Mouse (Mus musculus) layer of hippocampus, postnatal 36 days (tissue): ENCODE data around the gene Olfr649. TPM values are rescaled to one million over a fixed set of nuclear protein-coding genes. Genes with fewer than 3 reads are reported as not detected.

ENCODE experiments used
- DNase-seq, 2 experiments: peaks; one replicate each; pipeline ENCODE4 v3.0.0; 2022
- total RNA-seq, 2 experiments: library from RNA; stranded (reverse); gene quantifications; 2 replicates each; pipeline ENCODE4 v1.2.3; 2021

Gene Olfr649
- total RNA-seq, result not detected

- no peak for DNase-seq
Measured at GRCm38 (mm10) chr7:104195885-104196284, at the start of gene Olfr649. TSS of gene Olfr649 (minus strand) at chr7:104195985.

- DNase-seq, result peak in 1 of 2 experiments; percentile 4
Measured at GRCm38 (mm10) chr7:104244287-104245181, 48.7 kb upstream of the Olfr649 start, which contains the start of gene Trim34a. TSS of gene Trim34a (plus strand) at chr7:104244457.

- DNase-seq, result no peak
Measured at GRCm38 (mm10) chr7:104243616-104244015, 47.8 kb upstream of the Olfr649 start.

- DNase-seq, result no peak
Measured at GRCm38 (mm10) chr7:104240857-104241256, 45.1 kb upstream of the Olfr649 start.

GRCm38 (mm10) chr7:104231203-104231602 is 35.4 kb upstream of the Olfr649 start:
- no peak for DNase-seq

GRCm38 (mm10) chr7:104218701-104219569 is 23.1 kb upstream of the Olfr649 start, which contains the start of gene Trim6:
TSS of gene Trim6 (plus strand) at chr7:104218793.
- DNase-seq, result no peak

- no peak for DNase-seq
Measured at GRCm38 (mm10) chr7:104217881-104218280, 22.1 kb upstream of the Olfr649 start.

GRCm38 (mm10) chr7:104216011-104216535 is 20.3 kb upstream of the Olfr649 start:
- DNase-seq, result no peak

GRCm38 (mm10) chr7:104206197-104206596 is 10.4 kb upstream of the Olfr649 start:
- no peak for DNase-seq

- DNase-seq, result peak in 1 of 2 experiments; percentile 33
Measured at GRCm38 (mm10) chr7:104199822-104200221, 4.0 kb upstream of the Olfr649 start.

- no peak for DNase-seq
Measured at GRCm38 (mm10) chr7:104191275-104191674, 4.5 kb downstream of the Olfr649 start.

GRCm38 (mm10) chr7:104183292-104183691 is 12.5 kb downstream of the Olfr649 start, which contains the start of gene Olfr648:
TSS of gene Olfr648 (minus strand) at chr7:104183392.
- no peak for DNase-seq

GRCm38 (mm10) chr7:104179074-104179473 is 16.7 kb downstream of the Olfr649 start:
- DNase-seq, result no peak

- no peak for DNase-seq
Measured at GRCm38 (mm10) chr7:104178422-104179054, 17.2 kb downstream of the Olfr649 start.

GRCm38 (mm10) chr7:104175085-104175484 is 20.7 kb downstream of the Olfr649 start:
- DNase-seq, result no peak

GRCm38 (mm10) chr7:104169634-104170204 is 26.1 kb downstream of the Olfr649 start:
- DNase-seq, result no peak

GRCm38 (mm10) chr7:104167105-104167504 is 28.7 kb downstream of the Olfr649 start:
- no peak for DNase-seq

- DNase-seq, result no peak
Measured at GRCm38 (mm10) chr7:104150456-104150855, 45.3 kb downstream of the Olfr649 start, which contains the start of gene Ubqlnl. TSS of gene Ubqlnl (minus strand) at chr7:104150556.

- no peak for DNase-seq
Measured at GRCm38 (mm10) chr7:104143179-104143578, 52.6 kb downstream of the Olfr649 start, which contains the start of gene Ubqln3. TSS of gene Ubqln3 (minus strand) at chr7:104143279.
